Mouse (Mus musculus) hindbrain, embryonic 15.5 days (tissue): ENCODE data around the gene Nt5dc3. TPM values are rescaled to one million over a fixed set of nuclear protein-coding genes. Genes with fewer than 3 reads are reported as not detected.
A peak's percentile ranks its signal among the peaks of the same experiment; 100 is the strongest.

ENCODE experiments used
- ATAC-seq: fragments of 200-750 bp; cut with Nextera tagmentation; 2 replicates; pipeline ENCODE4 v1.8.0; 2017; ENCODE audit warnings: low read depth, moderate number of reproducible peaks, moderate TSS enrichment; ENCODE audit not compliant: low FRiP score
- H3K27ac ChIP-seq: fragments of 300-500 bp; sonication (generic); replicated peaks from 2 replicates; pipeline ENCODE4 v1.5.1; 2015; ENCODE audit warnings: mild to moderate bottlenecking, inconsistent platforms
- H3K27me3 ChIP-seq: fragments of 300-500 bp; sonication (generic); 2 replicates; pipeline ENCODE4 v1.6.1; 2015; ENCODE audit warnings: control low read depth, inconsistent platforms
- H3K36me3 ChIP-seq: fragments of 300-500 bp; sonication (generic); 2 replicates; pipeline ENCODE4 v1.6.1; 2015; ENCODE audit warnings: control low read depth, inconsistent platforms
- H3K4me1 ChIP-seq: fragments of 300-500 bp; sonication (generic); replicated peaks from 2 replicates; pipeline ENCODE4 v1.6.1; 2015; ENCODE audit warnings: control low read depth, inconsistent platforms
- H3K4me2 ChIP-seq: fragments of 300-500 bp; sonication (generic); 2 replicates; pipeline ENCODE4 v1.6.1; 2015; ENCODE audit warnings: moderate library complexity, mild to moderate bottlenecking, inconsistent platforms
- H3K4me3 ChIP-seq: fragments of 300-500 bp; sonication (generic); 2 replicates; pipeline ENCODE4 v1.5.1; 2015; ENCODE audit warnings: mild to moderate bottlenecking, inconsistent platforms
- H3K9ac ChIP-seq: fragments of 300-500 bp; sonication (generic); 2 replicates; pipeline ENCODE4 v1.6.1; 2015; ENCODE audit warnings: inconsistent platforms
- H3K9me3 ChIP-seq: fragments of 300-500 bp; sonication (generic); 2 replicates; pipeline ENCODE4 v1.6.1; 2016; ENCODE audit warnings: control low read depth, inconsistent platforms
- WGBS: fragments of 180-500 bp; shearing (Covaris S2); methylation state at CpG from one replicate; pipeline ENCODE4 v1.1.7; 2015; 5-methylcytosine and 5-hydroxymethylcytosine counted together
- polyA plus RNA-seq: library from polyadenylated mRNA; unstranded; fragments of >200 nt; fragmentation: Nextera tagmentation; extraction: Ambion mirVana; gene quantifications from 2 replicates; pipeline ENCODE4 v1.2.1, GENCODE M21; 2015

Nt5dc3 gene
- polyA plus RNA-seq, 1 experiment from 2014 or later: 10.8 TPM

GRCm38 (mm10) chr10:86763672-86764071, 15.1 kb upstream of the Nt5dc3 start, which contains the start of gene Gm49358:
Gene Gm49358 (plus strand): TSS chr10:86763972.
- WGBS: 91% methylated on average over 5 of the region's 5 CpGs

GRCm38 (mm10) chr10:86765344-86765966, 13.3 kb upstream of the Nt5dc3 start:
- H3K27ac ChIP-seq: no peak overlapping the region

More at GRCm38 (mm10) chr10:86763672-86764071, 15.1 kb upstream of the Nt5dc3 start, which contains the start of gene Gm49358:
- H3K9me3 ChIP-seq: no peaks in the 10 kb centered on the region
- no peak within 1 kb of the TSS for H3K27ac ChIP-seq
- no peak within 1 kb of the TSS for H3K9ac ChIP-seq
- no peaks in the 10 kb centered on the region for H3K4me1 ChIP-seq
- ATAC-seq: no peak
- H3K27me3 ChIP-seq: no peaks in the 10 kb centered on the region
- no peak within 1 kb of the TSS for H3K4me2 ChIP-seq
- no peak within 1 kb of the TSS for H3K4me3 ChIP-seq
- no peaks in the 10 kb centered on the region for H3K36me3 ChIP-seq

DNA sequence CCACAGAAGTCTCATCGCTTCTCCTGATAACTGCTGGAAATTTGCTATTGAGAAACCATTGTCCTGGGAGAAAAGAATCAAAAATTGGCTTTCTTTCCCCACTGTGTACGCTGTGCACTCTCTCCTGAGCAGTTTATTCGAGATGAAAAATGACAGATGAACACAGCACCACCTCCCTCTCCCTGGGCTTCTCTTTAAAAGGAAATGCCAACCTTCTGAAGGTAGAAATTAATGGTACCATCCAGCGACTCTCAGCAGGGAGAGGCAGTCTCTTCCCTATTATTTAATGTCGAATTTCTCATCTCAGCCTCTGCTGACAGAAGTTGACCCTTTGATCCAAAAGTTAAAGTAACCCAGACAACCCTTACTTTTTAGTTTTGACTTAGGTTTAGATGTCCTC, 9.6 kb upstream of the Nt5dc3 start:
- 44% methylated on average over 5 of the region's 5 CpGs for WGBS
- Histone ChIP-seq H3K27ac (no peak overlapping the region), H3K27me3 (no peaks in the 10 kb centered on the region), H3K9me3 (no peaks in the 10 kb centered on the region), H3K4me1 (peaks cover 5% of the 10 kb centered on the region; the same call in 1 of the 2 replicates), H3K36me3 (no peaks in the 10 kb centered on the region), H3K4me2 (no peak overlapping the region), H3K9ac (no peak overlapping the region), H3K4me3 (no peak overlapping the region)
- no peak for ATAC-seq

More at GRCm38 (mm10) chr10:86765344-86765966, 13.3 kb upstream of the Nt5dc3 start:
- H3K36me3 ChIP-seq: no peaks in the 10 kb centered on the region
- no peak for ATAC-seq
- WGBS: 91% methylated on average over 4 of the region's 4 CpGs
- no peak overlapping the region for H3K4me2 ChIP-seq
- H3K9me3 ChIP-seq: no peaks in the 10 kb centered on the region
- H3K4me3 ChIP-seq: no peak overlapping the region
- no peaks in the 10 kb centered on the region for H3K27me3 ChIP-seq
- H3K9ac ChIP-seq: no peak overlapping the region
- peaks cover 5% of the 10 kb centered on the region; the same call in 1 of the 2 replicates for H3K4me1 ChIP-seq

GRCm38 (mm10) chr10:86769797-86770196, 9.0 kb upstream of the Nt5dc3 start:
- no peaks in the 10 kb centered on the region for H3K9me3 ChIP-seq
- 22% methylated on average over 4 of the region's 4 CpGs for WGBS
- peak; percentile 40; the same call in 1 of the 2 replicates for ATAC-seq
- no peaks in the 10 kb centered on the region for H3K27me3 ChIP-seq
- no peak overlapping the region for H3K9ac ChIP-seq
- peaks cover 5% of the 10 kb centered on the region; the same call in 1 of the 2 replicates for H3K4me1 ChIP-seq
- no peaks in the 10 kb centered on the region for H3K36me3 ChIP-seq
- no peak overlapping the region for H3K27ac ChIP-seq
- no peak overlapping the region for H3K4me2 ChIP-seq
- no peak overlapping the region for H3K4me3 ChIP-seq

- 80% methylated on average over 5 of the region's 5 CpGs for WGBS
- Histone ChIP-seq H3K9me3 (no peaks in the 10 kb centered on the region), H3K36me3 (no peaks in the 10 kb centered on the region), H3K4me2 (no peak overlapping the region), H3K9ac (no peak overlapping the region), H3K4me1 (peaks cover 5% of the 10 kb centered on the region; the same call in 1 of the 2 replicates), H3K4me3 (no peak overlapping the region), H3K27ac (peak overlapping the region; percentile 31), H3K27me3 (no peaks in the 10 kb centered on the region)
- ATAC-seq: no peak; the same call in 1 of the 2 replicates
These were observed 7.1 kb upstream of the Nt5dc3 start for GRCm38 (mm10) chr10:86771701-86772100.

- Histone ChIP-seq H3K4me1 (peaks cover 5% of the 10 kb centered on the region; the same call in 1 of the 2 replicates), H3K9ac (no peak overlapping the region), H3K36me3 (no peaks in the 10 kb centered on the region), H3K4me2 (no peak overlapping the region), H3K27me3 (no peaks in the 10 kb centered on the region), H3K4me3 (no peak overlapping the region), H3K27ac (peak overlapping the region; percentile 31), H3K9me3 (no peaks in the 10 kb centered on the region)
- 66% methylated on average over 6 of the region's 6 CpGs for WGBS
- ATAC-seq: peak; percentile 61; the same call in 1 of the 2 replicates
These were observed 6.6 kb upstream of the Nt5dc3 start for GRCm38 (mm10) chr10:86772231-86772631.

DNA sequence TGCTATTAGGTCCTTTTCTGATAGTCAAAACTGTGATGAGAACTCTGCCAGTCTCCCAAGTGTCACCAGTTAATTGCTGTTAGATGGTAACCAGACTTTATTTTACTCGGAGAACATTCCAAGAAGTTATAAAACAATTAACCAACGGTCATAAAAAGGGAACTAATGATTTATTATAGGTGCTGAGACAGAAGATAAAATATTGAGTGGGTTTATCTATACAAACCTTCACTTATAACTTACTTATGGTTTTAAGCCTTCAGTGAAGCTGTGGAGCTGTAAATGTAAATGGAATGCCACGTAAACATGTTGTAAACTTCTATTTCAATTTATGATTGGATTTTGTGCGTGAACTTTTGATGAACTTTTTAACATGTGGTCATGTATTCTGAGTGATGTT, 5.4 kb upstream of the Nt5dc3 start:
- Histone ChIP-seq H3K4me3 (no peak overlapping the region), H3K4me1 (peaks cover 14% of the 10 kb centered on the region), H3K36me3 (no peaks in the 10 kb centered on the region), H3K27ac (no peak overlapping the region), H3K9ac (no peak overlapping the region), H3K9me3 (no peaks in the 10 kb centered on the region), H3K4me2 (no peak overlapping the region), H3K27me3 (no peaks in the 10 kb centered on the region)
- no peak for ATAC-seq
- 75% methylated on average over 4 of the region's 4 CpGs for WGBS

DNA sequence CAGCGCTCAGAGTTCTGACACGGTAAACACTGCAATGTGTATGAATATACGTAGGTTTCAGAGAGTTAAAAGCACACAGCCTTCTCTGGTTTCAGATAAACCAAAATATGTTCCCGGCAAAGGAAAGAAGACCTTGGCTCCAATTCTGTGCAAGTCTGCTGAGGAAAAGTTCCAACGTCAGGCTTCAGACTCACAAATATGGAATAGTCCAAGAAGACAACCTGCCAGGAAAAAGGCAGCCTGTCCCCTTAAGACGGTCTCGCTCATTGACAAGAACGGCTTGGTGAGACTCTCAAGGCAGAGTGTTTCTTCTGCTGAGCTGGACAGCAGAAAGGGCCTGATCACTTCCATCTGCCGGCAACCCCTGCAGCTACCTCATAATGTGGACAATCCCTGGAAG, 2.5 kb upstream of the Nt5dc3 start:
- Histone ChIP-seq H3K27me3 (no peaks in the 10 kb centered on the region), H3K4me1 (peaks cover 30% of the 10 kb centered on the region), H3K36me3 (no peaks in the 10 kb centered on the region), H3K9ac (no peak overlapping the region), H3K9me3 (no peaks in the 10 kb centered on the region), H3K4me3 (no peak overlapping the region), H3K4me2 (no peak overlapping the region), H3K27ac (no peak overlapping the region)
- WGBS: 84% methylated on average over 9 of the region's 9 CpGs
- no peak for ATAC-seq

DNA sequence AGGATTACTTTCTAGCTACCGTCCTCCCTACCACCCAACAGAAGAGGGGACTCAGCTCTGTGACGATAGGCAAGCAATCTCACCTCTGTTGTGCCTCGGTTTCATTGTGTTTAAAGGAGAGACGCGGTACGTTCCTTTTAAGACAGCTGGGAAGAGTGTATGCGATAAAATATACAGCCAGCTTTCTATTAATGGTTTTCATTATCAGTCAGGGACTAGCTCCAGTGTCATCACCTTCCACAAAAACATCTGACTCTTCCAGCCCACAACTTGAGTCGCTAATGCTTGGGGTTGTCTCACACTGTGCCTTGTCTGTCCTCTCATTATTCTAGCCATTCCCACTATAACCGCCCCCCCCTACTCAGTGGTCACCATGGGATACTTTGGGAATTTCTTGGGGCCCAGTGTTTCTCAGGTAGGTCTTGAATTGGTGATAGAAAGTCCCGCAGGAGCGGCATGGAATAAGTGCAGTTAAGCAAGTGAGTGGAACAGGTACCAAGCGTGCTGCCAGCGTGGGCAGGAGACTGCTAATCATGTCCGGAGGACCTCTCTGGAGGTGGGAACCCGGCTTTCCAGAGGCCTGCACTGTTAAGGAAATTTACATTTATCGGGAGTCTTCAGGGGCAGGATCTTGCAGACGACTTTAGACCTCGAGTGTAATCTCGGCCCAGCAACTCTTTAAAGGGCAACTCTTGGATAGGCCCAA, 1.0 kb upstream of the Nt5dc3 start:
- Histone ChIP-seq H3K9ac (peak overlapping the region; percentile 65), H3K36me3 (no peaks in the 10 kb centered on the region), H3K4me2 (peak overlapping the region; percentile 85), H3K27ac (peak overlapping the region; percentile 70), H3K9me3 (no peaks in the 10 kb centered on the region), H3K27me3 (no peaks in the 10 kb centered on the region), H3K4me1 (peaks cover 42% of the 10 kb centered on the region), H3K4me3 (peak overlapping the region; percentile 66)
- WGBS: 39% methylated on average over 19 of the region's 19 CpGs
- no peak for ATAC-seq

DNA sequence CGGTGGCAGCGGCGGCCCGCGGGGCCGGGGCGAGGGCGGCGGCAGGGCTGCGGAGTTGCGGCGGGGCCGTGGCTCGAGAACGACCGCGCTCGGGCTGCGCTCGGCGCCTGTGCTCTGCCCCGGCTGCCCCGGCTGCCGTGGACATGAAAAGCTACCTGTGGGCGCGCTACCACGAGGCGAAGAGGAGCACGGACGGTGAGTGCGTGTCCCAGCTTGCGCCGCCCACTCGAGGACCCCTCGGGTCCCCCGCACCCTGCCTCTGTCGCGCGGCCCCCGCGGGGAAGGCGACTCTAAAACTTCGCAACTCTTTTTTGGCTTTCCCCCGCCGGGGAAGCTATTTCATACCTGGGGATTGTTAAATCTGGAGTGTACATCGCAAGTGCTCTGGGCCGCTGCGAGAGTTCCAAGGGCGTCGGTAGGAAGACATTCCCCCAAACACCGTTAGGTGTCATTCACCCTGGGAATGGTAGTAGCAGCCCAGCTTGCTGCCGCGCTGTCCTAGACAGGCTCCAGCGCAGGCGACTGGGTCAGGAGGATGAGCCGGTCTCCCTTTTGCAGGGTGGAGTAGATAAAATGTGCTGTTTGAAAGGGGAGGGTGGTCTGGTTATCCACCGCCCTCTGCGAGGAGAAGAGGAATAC, 431 bp downstream of the Nt5dc3 start:
- peak overlapping the region; percentile 85 for H3K4me2 ChIP-seq
- no peaks in the 10 kb centered on the region for H3K27me3 ChIP-seq
- ATAC-seq: peak; percentile 73
- H3K4me1 ChIP-seq: peaks cover 48% of the 10 kb centered on the region
- peak overlapping the region; percentile 78 for H3K27ac ChIP-seq
- H3K9me3 ChIP-seq: no peaks in the 10 kb centered on the region
- WGBS: 0% methylated on average over 58 of the region's 58 CpGs
- H3K9ac ChIP-seq: peak overlapping the region; percentile 65
- no peaks in the 10 kb centered on the region for H3K36me3 ChIP-seq
- H3K4me3 ChIP-seq: peak overlapping the region; percentile 66

- Histone ChIP-seq H3K9me3 (no peaks in the 10 kb centered on the region), H3K27me3 (no peaks in the 10 kb centered on the region), H3K4me1 (peaks cover 48% of the 10 kb centered on the region), H3K4me3 (peak overlapping the region; percentile 66), H3K27ac (peak overlapping the region; percentile 78), H3K4me2 (peak overlapping the region; percentile 85), H3K36me3 (no peaks in the 10 kb centered on the region), H3K9ac (peak overlapping the region; percentile 65)
- no peak for ATAC-seq
- WGBS: 18% methylated on average over 12 of the region's 12 CpGs
These were observed 1.2 kb downstream of the Nt5dc3 start for GRCm38 (mm10) chr10:86779816-86780500.
